Mouse (Mus musculus) liver, adult 2 months (tissue): ENCODE results near the gene Zfp704.

ENCODE experiments used
- CTCF ChIP-seq: fragments of 200-500 bp; IDR thresholded peaks from 2 replicates; pipeline ENCODE4 v1.5.1; 2011; ENCODE audit warnings: low read depth, low read length, control low read depth
- POLR2A ChIP-seq: fragments of 200-500 bp; IDR thresholded peaks from 2 replicates; pipeline ENCODE4 v1.6.1; 2011; ENCODE audit warnings: low read length, control low read depth; ENCODE audit not compliant: insufficient read depth; ENCODE audit errors: extremely low read depth

GRCm38 (mm10) chr3:9504371-9504770 is 105.5 kb downstream of the Zfp704 start:
- TF ChIP-seq CTCF (no peak), POLR2A (no peak)
